Mouse (Mus musculus): ENCODE data around the gene 3830406C13Rik. TPM values are rescaled to one million over a fixed set of nuclear protein-coding genes. Genes with fewer than 3 reads are reported as not detected.
A peak's percentile ranks its signal among the peaks of the same experiment; 100 is the strongest.
"Not testable (repeated sequence)": the region's sequence is repeated elsewhere in the genome, so short reads cannot be mapped to it uniquely, and the experiment has no call there.

3830406C13Rik gene
- polyA plus RNA-seq (2014; fragmentation: Nextera tagmentation; extraction: Ambion mirVana): 30.0 and 35.2 TPM in 2 replicates

- H3K4me1 ChIP-seq (replicated peaks; ENCODE audit: control insufficient read depth, insufficient read depth, low read length): no peaks in the 10 kb centered on the region
- H3K4me2 ChIP-seq (ENCODE audit: low read depth, low read length, severe bottlenecking): peak within 1 kb of the TSS; percentile 85
- ATAC-seq (replicated peaks; ENCODE audit: low FRiP score) (peak; percentile 97), DNase-seq (ENCODE audit: low spot score) (peak; percentile 91)
- no peaks in the 10 kb centered on the region for H3K9me3 ChIP-seq (ENCODE audit: control insufficient read depth, low read length)
- H3K36me3 ChIP-seq (ENCODE audit: control insufficient read depth, insufficient read depth, low read length): no peaks in the 10 kb centered on the region
- WGBS: under 1% methylated on average over 48 of the region's 48 CpGs
- peak within 1 kb of the TSS; percentile 77 for H3K27ac ChIP-seq (ENCODE audit: low read depth, low read length)
- peak within 1 kb of the TSS; percentile 95 for H3K9ac ChIP-seq (ENCODE audit: low read length)
- no peaks in the 10 kb centered on the region for H3K27me3 ChIP-seq (ENCODE audit: control insufficient read depth, insufficient read depth, low read length)
- H3K4me3 ChIP-seq (ENCODE audit: low read depth, low read length): peak within 1 kb of the TSS; percentile 62
Observed at GRCm38 (mm10) chr14:12284141-12284912, at the start of gene 3830406C13Rik. TSS of gene 3830406C13Rik (plus strand) at chr14:12284173.

- H3K9ac ChIP-seq (ENCODE audit: low read length): no peak overlapping the region
- H3K27me3 ChIP-seq (ENCODE audit: control insufficient read depth, insufficient read depth, low read length): no peaks in the 10 kb centered on the region
- H3K4me2 ChIP-seq (ENCODE audit: low read depth, low read length, severe bottlenecking): no peak overlapping the region
- WGBS: 84% methylated on average over 4 of the region's 4 CpGs
- H3K9me3 ChIP-seq (ENCODE audit: control insufficient read depth, low read length): no peaks in the 10 kb centered on the region
- ATAC-seq (replicated peaks; ENCODE audit: low FRiP score) (no peak), DNase-seq (ENCODE audit: low spot score) (no peak)
- no peak overlapping the region for H3K27ac ChIP-seq (ENCODE audit: low read depth, low read length)
- no peaks in the 10 kb centered on the region for H3K4me1 ChIP-seq (replicated peaks; ENCODE audit: control insufficient read depth, insufficient read depth, low read length)
- no peaks in the 10 kb centered on the region for H3K36me3 ChIP-seq (ENCODE audit: control insufficient read depth, insufficient read depth, low read length)
- H3K4me3 ChIP-seq (ENCODE audit: low read depth, low read length): no peak overlapping the region
Observed at GRCm38 (mm10) chr14:12243726-12244125, 40.2 kb upstream of the 3830406C13Rik start.

- Histone ChIP-seq H3K27ac (ENCODE audit: low read depth, low read length) (no peak overlapping the region), H3K9ac (ENCODE audit: low read length) (no peak overlapping the region), H3K36me3 (ENCODE audit: control insufficient read depth, insufficient read depth, low read length) (no peaks in the 10 kb centered on the region), H3K9me3 (ENCODE audit: control insufficient read depth, low read length) (no peaks in the 10 kb centered on the region), H3K4me1 (replicated peaks; ENCODE audit: control insufficient read depth, insufficient read depth, low read length) (no peaks in the 10 kb centered on the region), H3K27me3 (ENCODE audit: control insufficient read depth, insufficient read depth, low read length) (no peaks in the 10 kb centered on the region), H3K4me2 (ENCODE audit: low read depth, low read length, severe bottlenecking) (no peak overlapping the region), H3K4me3 (ENCODE audit: low read depth, low read length) (no peak overlapping the region)
- DNase-seq (ENCODE audit: low spot score): no peak
- WGBS: 77% methylated on average over 3 of the region's 3 CpGs
- ATAC-seq (replicated peaks; ENCODE audit: low FRiP score): no peak
Observed at GRCm38 (mm10) chr14:12276031-12276430, 7.9 kb upstream of the 3830406C13Rik start.

- peak within 1 kb of the TSS; percentile 62 for H3K4me3 ChIP-seq (ENCODE audit: low read depth, low read length)
- peak; percentile 44 for ATAC-seq (replicated peaks; ENCODE audit: low FRiP score)
- no peak for DNase-seq (ENCODE audit: low spot score)
- H3K27me3 ChIP-seq (ENCODE audit: control insufficient read depth, insufficient read depth, low read length): no peaks in the 10 kb centered on the region
- H3K9ac ChIP-seq (ENCODE audit: low read length): peak within 1 kb of the TSS; percentile 95
- H3K9me3 ChIP-seq (ENCODE audit: control insufficient read depth, low read length): no peaks in the 10 kb centered on the region
- WGBS: 82% methylated on average over 6 of the region's 6 CpGs
- peak within 1 kb of the TSS; percentile 77 for H3K27ac ChIP-seq (ENCODE audit: low read depth, low read length)
- H3K4me2 ChIP-seq (ENCODE audit: low read depth, low read length, severe bottlenecking): peak within 1 kb of the TSS; percentile 85
- H3K4me1 ChIP-seq (replicated peaks; ENCODE audit: control insufficient read depth, insufficient read depth, low read length): no peaks in the 10 kb centered on the region
- no peaks in the 10 kb centered on the region for H3K36me3 ChIP-seq (ENCODE audit: control insufficient read depth, insufficient read depth, low read length)
Observed at GRCm38 (mm10) chr14:12283641-12284040, 332 bp upstream of the 3830406C13Rik start, which contains the start of gene Gm49355. TSS of gene Gm49355 (plus strand) at chr14:12283976.

- not testable (repeated sequence) for DNase-seq (ENCODE audit: low spot score); ATAC-seq (replicated peaks; ENCODE audit: low FRiP score); H3K27me3 ChIP-seq (ENCODE audit: control insufficient read depth, insufficient read depth, low read length); H3K4me1 ChIP-seq (replicated peaks; ENCODE audit: control insufficient read depth, insufficient read depth, low read length); H3K4me2 ChIP-seq (ENCODE audit: low read depth, low read length, severe bottlenecking); H3K4me3 ChIP-seq (ENCODE audit: low read depth, low read length); H3K9ac ChIP-seq (ENCODE audit: low read length); H3K36me3 ChIP-seq (ENCODE audit: control insufficient read depth, insufficient read depth, low read length); H3K27ac ChIP-seq (ENCODE audit: low read depth, low read length); H3K9me3 ChIP-seq (ENCODE audit: control insufficient read depth, low read length)
Observed at GRCm38 (mm10) chr14:12289747-12290146, 5.8 kb downstream of the 3830406C13Rik start.

GRCm38 (mm10) chr14:12296391-12296790 lies 12.4 kb downstream of the 3830406C13Rik start:
- Histone ChIP-seq H3K4me3 (ENCODE audit: low read depth, low read length) (no peak overlapping the region), H3K4me1 (replicated peaks; ENCODE audit: control insufficient read depth, insufficient read depth, low read length) (peaks cover 3% of the 10 kb centered on the region; the same call in 1 of the 2 replicates), H3K9ac (ENCODE audit: low read length) (no peak overlapping the region), H3K27ac (ENCODE audit: low read depth, low read length) (no peak overlapping the region), H3K27me3 (ENCODE audit: control insufficient read depth, insufficient read depth, low read length) (no peaks in the 10 kb centered on the region), H3K36me3 (ENCODE audit: control insufficient read depth, insufficient read depth, low read length) (no peaks in the 10 kb centered on the region), H3K4me2 (ENCODE audit: low read depth, low read length, severe bottlenecking) (no peak overlapping the region), H3K9me3 (ENCODE audit: control insufficient read depth, low read length) (no peaks in the 10 kb centered on the region)
- DNase-seq (ENCODE audit: low spot score) (no peak), ATAC-seq (replicated peaks; ENCODE audit: low FRiP score) (no peak)
- 85% methylated on average over 7 of the region's 7 CpGs for WGBS

GRCm38 (mm10) chr14:12299171-12299570 lies 15.2 kb downstream of the 3830406C13Rik start:
- Histone ChIP-seq H3K9me3 (ENCODE audit: control insufficient read depth, low read length) (no peaks in the 10 kb centered on the region), H3K9ac (ENCODE audit: low read length) (no peak overlapping the region), H3K27me3 (ENCODE audit: control insufficient read depth, insufficient read depth, low read length) (no peaks in the 10 kb centered on the region), H3K4me3 (ENCODE audit: low read depth, low read length) (no peak overlapping the region), H3K4me2 (ENCODE audit: low read depth, low read length, severe bottlenecking) (no peak overlapping the region), H3K4me1 (replicated peaks; ENCODE audit: control insufficient read depth, insufficient read depth, low read length) (peaks cover 3% of the 10 kb centered on the region; the same call in 1 of the 2 replicates), H3K27ac (ENCODE audit: low read depth, low read length) (no peak overlapping the region), H3K36me3 (ENCODE audit: control insufficient read depth, insufficient read depth, low read length) (no peaks in the 10 kb centered on the region)
- DNase-seq (ENCODE audit: low spot score) (no peak), ATAC-seq (replicated peaks; ENCODE audit: low FRiP score) (no peak)

- Histone ChIP-seq H3K9ac (ENCODE audit: low read length) (no peak overlapping the region), H3K9me3 (ENCODE audit: control insufficient read depth, low read length) (no peaks in the 10 kb centered on the region), H3K4me2 (ENCODE audit: low read depth, low read length, severe bottlenecking) (no peak overlapping the region), H3K27me3 (ENCODE audit: control insufficient read depth, insufficient read depth, low read length) (no peaks in the 10 kb centered on the region), H3K27ac (ENCODE audit: low read depth, low read length) (no peak overlapping the region), H3K4me3 (ENCODE audit: low read depth, low read length) (no peak overlapping the region), H3K36me3 (ENCODE audit: control insufficient read depth, insufficient read depth, low read length) (no peaks in the 10 kb centered on the region), H3K4me1 (replicated peaks; ENCODE audit: control insufficient read depth, insufficient read depth, low read length) (peaks cover 3% of the 10 kb centered on the region; the same call in 1 of the 2 replicates)
- ATAC-seq (replicated peaks; ENCODE audit: low FRiP score) (peak; percentile 65), DNase-seq (ENCODE audit: low spot score) (peak; percentile 60)
- WGBS: 20% methylated on average over 6 of the region's 6 CpGs
Observed at GRCm38 (mm10) chr14:12299654-12300053, 15.7 kb downstream of the 3830406C13Rik start.

- DNase-seq (ENCODE audit: low spot score) (no peak), ATAC-seq (replicated peaks; ENCODE audit: low FRiP score) (peak; percentile 64)
- H3K4me2 ChIP-seq (ENCODE audit: low read depth, low read length, severe bottlenecking): no peak overlapping the region
- H3K4me1 ChIP-seq (replicated peaks; ENCODE audit: control insufficient read depth, insufficient read depth, low read length): peaks cover 3% of the 10 kb centered on the region; the same call in 1 of the 2 replicates
- H3K27ac ChIP-seq (ENCODE audit: low read depth, low read length): no peak overlapping the region
- WGBS: 62% methylated on average over 4 of the region's 4 CpGs
- no peaks in the 10 kb centered on the region for H3K36me3 ChIP-seq (ENCODE audit: control insufficient read depth, insufficient read depth, low read length)
- no peak overlapping the region for H3K9ac ChIP-seq (ENCODE audit: low read length)
- no peaks in the 10 kb centered on the region for H3K9me3 ChIP-seq (ENCODE audit: control insufficient read depth, low read length)
- H3K27me3 ChIP-seq (ENCODE audit: control insufficient read depth, insufficient read depth, low read length): no peaks in the 10 kb centered on the region
- no peak overlapping the region for H3K4me3 ChIP-seq (ENCODE audit: low read depth, low read length)
Observed at GRCm38 (mm10) chr14:12300275-12300674, 16.3 kb downstream of the 3830406C13Rik start.
